Mouse (Mus musculus): Measurements from ENCODE around the gene Srsf9.
"Not testable (repeated sequence)": the region's sequence is repeated elsewhere in the genome, so short reads cannot be mapped to it uniquely, and the experiment has no call there.

Srsf9 gene

GRCm38 (mm10) chr5:115364782-115365181 lies 37.8 kb downstream of the Srsf9 start:
- DNase-seq (ENCODE audit: extremely low read depth, low read depth, low spot score): no peak

DNA sequence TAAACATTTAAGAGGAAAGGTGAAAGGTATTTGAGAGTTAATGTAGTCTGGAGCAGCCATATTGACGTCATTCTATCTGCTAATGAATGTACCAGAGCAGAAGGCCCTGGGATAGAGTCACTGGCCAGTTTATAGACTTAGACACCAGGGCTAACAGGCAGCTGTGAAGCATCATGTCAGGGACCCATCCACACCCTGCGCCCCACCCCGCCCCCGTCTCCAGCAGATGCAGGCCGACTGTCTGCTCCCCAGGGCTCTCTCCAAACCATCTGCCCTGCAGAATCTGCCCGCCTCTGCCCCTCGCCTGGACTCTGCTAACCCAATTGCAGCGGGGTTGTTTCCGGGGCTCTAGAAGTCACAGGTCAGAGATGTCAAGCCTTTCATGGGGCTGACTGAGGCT lies 44.8 kb downstream of the Srsf9 start:
- no peak for DNase-seq (ENCODE audit: extremely low read depth, low read depth, low spot score)

GRCm38 (mm10) chr5:115373441-115374203 lies 46.6 kb downstream of the Srsf9 start:
- DNase-seq (ENCODE audit: extremely low read depth, low read depth, low spot score): no peak

DNA sequence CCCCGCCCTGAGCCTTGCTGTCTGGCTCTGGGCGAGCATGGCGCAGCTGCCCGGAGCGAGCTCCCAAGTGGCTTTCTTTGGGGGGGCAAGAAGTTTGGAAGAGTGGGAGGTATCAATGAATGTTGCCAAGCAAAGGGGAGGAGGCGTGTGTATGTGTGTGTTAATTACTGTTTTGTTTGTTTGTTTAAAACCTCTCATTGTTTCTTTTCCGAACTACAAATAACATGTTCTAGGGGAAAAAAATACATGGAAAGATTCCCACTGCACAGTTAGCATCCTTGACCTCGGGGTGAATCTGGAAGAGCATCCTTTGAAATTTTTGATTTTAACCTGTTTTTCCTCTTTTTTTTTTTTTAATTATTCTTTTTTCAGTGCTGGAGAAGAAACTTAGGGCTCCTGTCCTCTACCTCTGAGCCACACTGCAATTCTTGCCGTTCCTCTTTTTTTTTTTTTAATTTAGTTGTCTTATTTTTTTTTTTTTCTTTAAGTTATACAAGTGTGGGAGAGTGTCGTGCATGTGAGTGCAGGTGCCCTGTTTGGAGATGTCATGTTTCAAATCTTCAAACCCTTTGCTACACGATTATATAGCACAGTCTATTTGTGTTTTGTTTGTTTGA lies 47.3 kb downstream of the Srsf9 start:
- DNase-seq (ENCODE audit: extremely low read depth, low read depth, low spot score): no peak

- no peak for DNase-seq (ENCODE audit: extremely low read depth, low read depth, low spot score)
Observed at GRCm38 (mm10) chr5:115375436-115375835, 48.5 kb downstream of the Srsf9 start.

DNA sequence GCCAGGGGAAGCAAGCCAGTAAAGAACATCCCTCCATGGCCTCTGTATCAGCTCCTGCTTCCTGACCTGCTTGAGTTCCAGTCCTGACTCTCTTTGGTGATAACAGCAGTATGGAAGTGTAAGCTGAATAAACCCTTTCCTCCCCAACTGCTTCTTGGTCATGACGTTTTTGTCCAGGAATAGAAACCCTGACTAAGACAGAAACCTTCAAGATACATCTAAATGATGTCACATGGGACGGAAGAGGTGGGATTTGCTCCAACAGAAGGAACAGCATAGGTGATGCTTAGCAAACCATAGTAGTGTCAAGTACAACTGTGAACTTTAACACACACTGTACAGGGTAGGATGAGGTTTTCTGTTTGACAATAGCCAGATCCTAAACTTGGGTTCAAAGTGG lies 51.9 kb downstream of the Srsf9 start:
- not testable (repeated sequence) for DNase-seq (ENCODE audit: extremely low read depth, low read depth, low spot score)

All from fat pad, adult 2 months (tissue).